Mouse (Mus musculus): ENCODE data around the gene Plin4. TPM values are rescaled to one million over a fixed set of nuclear protein-coding genes. Genes with fewer than 3 reads are reported as not detected.

The Plin4 gene
- 0.05 TPM in 2 replicates for polyA plus RNA-seq (2016; fragmentation: Nextera tagmentation; extraction: Ambion mirVana)

- no peaks in the 10 kb centered on the region for H3K4me1 ChIP-seq
- WGBS, result 60% methylated on average over 10 of the region's 10 CpGs
- H3K4me3 ChIP-seq, result peak within 1 kb of the TSS; percentile 18; the same call in 1 of the 2 replicates
- H3K27ac ChIP-seq (replicated peaks), result peak within 1 kb of the TSS; percentile 6; the same call in 1 of the 2 replicates
- no peaks in the 10 kb centered on the region for H3K9me3 ChIP-seq
- H3K36me3 ChIP-seq (replicated peaks), result peaks cover 10% of the 10 kb centered on the region; the same call in 1 of the 2 replicates
- no peaks in the 10 kb centered on the region for H3K27me3 ChIP-seq (replicated peaks; ENCODE audit: low read depth, poor library complexity, severe bottlenecking)
- DNase-seq (ENCODE audit: low spot score), result no peak
These were observed at the start of gene Plin4 for GRCm38 (mm10) chr17:56109219-56110051. Gene Plin4, minus strand, starts transcription at chr17:56109803.

GRCm38 (mm10) chr17:56153643-56154042 lies 44.0 kb upstream of the Plin4 start:
- Histone ChIP-seq H3K4me1 (peaks cover 27% of the 10 kb centered on the region), H3K4me3 (no peak overlapping the region), H3K9me3 (no peaks in the 10 kb centered on the region), H3K36me3 (replicated peaks) (no peaks in the 10 kb centered on the region), H3K27ac (replicated peaks) (no peak overlapping the region), H3K27me3 (replicated peaks; ENCODE audit: low read depth, poor library complexity, severe bottlenecking) (peaks cover 90% of the 10 kb centered on the region)
- WGBS, result 51% methylated on average over 9 of the region's 9 CpGs
- peak; percentile 61 for DNase-seq (ENCODE audit: low spot score)

GRCm38 (mm10) chr17:56149897-56150296 lies 40.3 kb upstream of the Plin4 start:
- Histone ChIP-seq H3K4me1 (peaks cover 35% of the 10 kb centered on the region), H3K27ac (replicated peaks) (no peak overlapping the region), H3K9me3 (no peaks in the 10 kb centered on the region), H3K4me3 (no peak overlapping the region), H3K36me3 (replicated peaks) (no peaks in the 10 kb centered on the region), H3K27me3 (replicated peaks; ENCODE audit: low read depth, poor library complexity, severe bottlenecking) (peaks cover 91% of the 10 kb centered on the region)
- WGBS, result 47% methylated on average over 2 of the region's 2 CpGs
- no peak for DNase-seq (ENCODE audit: low spot score)

- Histone ChIP-seq H3K4me1 (peaks cover 27% of the 10 kb centered on the region), H3K4me3 (peak overlapping the region; percentile 45), H3K27ac (replicated peaks) (no peak overlapping the region), H3K27me3 (replicated peaks; ENCODE audit: low read depth, poor library complexity, severe bottlenecking) (peaks cover 92% of the 10 kb centered on the region), H3K9me3 (no peaks in the 10 kb centered on the region), H3K36me3 (replicated peaks) (no peaks in the 10 kb centered on the region)
- 1% methylated on average over 30 of the region's 30 CpGs for WGBS
- no peak for DNase-seq (ENCODE audit: low spot score)
These were observed 39.4 kb upstream of the Plin4 start for GRCm38 (mm10) chr17:56148790-56149618.

GRCm38 (mm10) chr17:56148280-56148679 lies 38.7 kb upstream of the Plin4 start:
- DNase-seq (ENCODE audit: low spot score), result no peak
- H3K9me3 ChIP-seq, result no peaks in the 10 kb centered on the region
- peaks cover 20% of the 10 kb centered on the region for H3K4me1 ChIP-seq
- WGBS, result 18% methylated on average over 9 of the region's 9 CpGs
- H3K27ac ChIP-seq (replicated peaks), result no peak overlapping the region
- H3K4me3 ChIP-seq, result peak overlapping the region; percentile 45
- peaks cover 92% of the 10 kb centered on the region for H3K27me3 ChIP-seq (replicated peaks; ENCODE audit: low read depth, poor library complexity, severe bottlenecking)
- no peaks in the 10 kb centered on the region for H3K36me3 ChIP-seq (replicated peaks)

GRCm38 (mm10) chr17:56147420-56147819 lies 37.8 kb upstream of the Plin4 start:
- DNase-seq (ENCODE audit: low spot score), result no peak
- no peak overlapping the region for H3K27ac ChIP-seq (replicated peaks)
- WGBS, result 60% methylated on average over 12 of the region's 12 CpGs
- H3K9me3 ChIP-seq, result no peaks in the 10 kb centered on the region
- no peak overlapping the region for H3K4me3 ChIP-seq
- H3K27me3 ChIP-seq (replicated peaks; ENCODE audit: low read depth, poor library complexity, severe bottlenecking), result peaks cover 93% of the 10 kb centered on the region
- H3K36me3 ChIP-seq (replicated peaks), result no peaks in the 10 kb centered on the region
- peaks cover 24% of the 10 kb centered on the region for H3K4me1 ChIP-seq

GRCm38 (mm10) chr17:56146131-56146530 lies 36.5 kb upstream of the Plin4 start:
- Histone ChIP-seq H3K4me1 (peaks cover 37% of the 10 kb centered on the region), H3K36me3 (replicated peaks) (no peaks in the 10 kb centered on the region), H3K9me3 (no peaks in the 10 kb centered on the region), H3K27ac (replicated peaks) (no peak overlapping the region), H3K4me3 (no peak overlapping the region), H3K27me3 (replicated peaks; ENCODE audit: low read depth, poor library complexity, severe bottlenecking) (peaks cover 100% of the 10 kb centered on the region)
- WGBS, result 16% methylated on average over 9 of the region's 9 CpGs
- no peak for DNase-seq (ENCODE audit: low spot score)

- H3K36me3 ChIP-seq (replicated peaks), result no peaks in the 10 kb centered on the region
- no peak overlapping the region for H3K27ac ChIP-seq (replicated peaks)
- no peak overlapping the region for H3K4me3 ChIP-seq
- no peak for DNase-seq (ENCODE audit: low spot score)
- H3K27me3 ChIP-seq (replicated peaks; ENCODE audit: low read depth, poor library complexity, severe bottlenecking), result peaks cover 100% of the 10 kb centered on the region
- 77% methylated on average over 9 of the region's 9 CpGs for WGBS
- H3K9me3 ChIP-seq, result no peaks in the 10 kb centered on the region
- peaks cover 48% of the 10 kb centered on the region for H3K4me1 ChIP-seq
These were observed 34.9 kb upstream of the Plin4 start for GRCm38 (mm10) chr17:56144546-56144945.

- peak overlapping the region; percentile 65; the same call in 1 of the 2 replicates for H3K27ac ChIP-seq (replicated peaks)
- no peaks in the 10 kb centered on the region for H3K9me3 ChIP-seq
- peaks cover 52% of the 10 kb centered on the region for H3K4me1 ChIP-seq
- peak overlapping the region; percentile 60 for H3K4me3 ChIP-seq
- H3K27me3 ChIP-seq (replicated peaks; ENCODE audit: low read depth, poor library complexity, severe bottlenecking), result peaks cover 100% of the 10 kb centered on the region
- no peaks in the 10 kb centered on the region for H3K36me3 ChIP-seq (replicated peaks)
- 1% methylated on average over 47 of the region's 47 CpGs for WGBS
- DNase-seq (ENCODE audit: low spot score), result peak; percentile 75
These were observed 32.4 kb upstream of the Plin4 start for GRCm38 (mm10) chr17:56141702-56142605.

- H3K27me3 ChIP-seq (replicated peaks; ENCODE audit: low read depth, poor library complexity, severe bottlenecking), result peaks cover 99% of the 10 kb centered on the region
- no peaks in the 10 kb centered on the region for H3K9me3 ChIP-seq
- peak; percentile 83 for DNase-seq (ENCODE audit: low spot score)
- H3K27ac ChIP-seq (replicated peaks), result peak within 1 kb of the TSS; percentile 69
- H3K36me3 ChIP-seq (replicated peaks), result no peaks in the 10 kb centered on the region
- H3K4me3 ChIP-seq, result peak within 1 kb of the TSS; percentile 83
- H3K4me1 ChIP-seq, result peaks cover 62% of the 10 kb centered on the region
- under 1% methylated on average over 79 of the region's 79 CpGs for WGBS
These were observed 30.4 kb upstream of the Plin4 start, which contains the start of gene Sema6b for GRCm38 (mm10) chr17:56139858-56140595. Gene Sema6b, minus strand, starts transcription at chr17:56140343.

GRCm38 (mm10) chr17:56139355-56139754 lies 29.8 kb upstream of the Plin4 start:
- Histone ChIP-seq H3K27ac (replicated peaks) (peak overlapping the region; percentile 69; the same call in 1 of the 2 replicates), H3K4me3 (peak overlapping the region; percentile 83), H3K4me1 (peaks cover 69% of the 10 kb centered on the region), H3K9me3 (no peaks in the 10 kb centered on the region), H3K36me3 (replicated peaks) (no peaks in the 10 kb centered on the region), H3K27me3 (replicated peaks; ENCODE audit: low read depth, poor library complexity, severe bottlenecking) (peaks cover 95% of the 10 kb centered on the region)
- WGBS, result 5% methylated on average over 21 of the region's 21 CpGs
- no peak for DNase-seq (ENCODE audit: low spot score)

Measured in embryonic facial prominence, embryonic 10.5 days (tissue).